Mouse (Mus musculus) CD8-positive naive resting alpha-beta T cell, adult 57 days (primary cell): Measurements from ENCODE around the gene Hist1h1d. TPM values are rescaled to one million over a fixed set of nuclear protein-coding genes. Genes with fewer than 3 reads are reported as not detected.

Experiments used
- total RNA-seq: library from RNA; stranded (reverse); gene quantifications from one replicate; pipeline ENCODE4 v1.2.4, GENCODE M21; 2023

Gene Hist1h1d
- 8.0 TPM for total RNA-seq

GRCm38 (mm10) chr13:23552962-23553361 is at the start of gene Hist1h1d:
Hist1h1d (plus strand) TSS chr13:23553262.

GRCm38 (mm10) chr13:23530901-23531875 is 21.9 kb upstream of the Hist1h1d start, which contains the start of gene Hist1h4h:
Hist1h4h (plus strand) TSS chr13:23531050.

GRCm38 (mm10) chr13:23533560-23534367 is 19.3 kb upstream of the Hist1h1d start, which contains the start of gene Hist1h2af:
Hist1h2af (plus strand) TSS chr13:23533906.

GRCm38 (mm10) chr13:23535137-23536075 is 17.7 kb upstream of the Hist1h1d start, which contains the start of gene Hist1h3g:
Hist1h3g (plus strand) TSS chr13:23535422.

GRCm38 (mm10) chr13:23542999-23543607 is 10.0 kb upstream of the Hist1h1d start, which contains the start of gene Hist1h2bh:
Hist1h2bh (minus strand) TSS chr13:23543392.

GRCm38 (mm10) chr13:23543965-23544786 is 8.9 kb upstream of the Hist1h1d start, which contains the start of gene Hist1h3f:
Hist1h3f (plus strand) TSS chr13:23544052.

GRCm38 (mm10) chr13:23551146-23551834 is 1.8 kb upstream of the Hist1h1d start, which contains the start of gene Hist1h4f:
Hist1h4f (minus strand) TSS chr13:23551648.

GRCm38 (mm10) chr13:23561883-23562659 is 9.0 kb downstream of the Hist1h1d start, which contains the start of gene Hist1h3e:
Hist1h3e (minus strand) TSS chr13:23562369.

GRCm38 (mm10) chr13:23571022-23571503 is 18.0 kb downstream of the Hist1h1d start, which contains the start of the genes Hist1h2ae and Hist1h2bg:
Hist1h2ae (minus strand) TSS chr13:23571220.
Hist1h2bg (plus strand) TSS chr13:23571396.

GRCm38 (mm10) chr13:23573898-23574524 is 20.9 kb downstream of the Hist1h1d start, which contains the start of the genes Hist1h2bf and Hist1h2ad:
Hist1h2bf (minus strand) TSS chr13:23574196.
Hist1h2ad (plus strand) TSS chr13:23574381.

GRCm38 (mm10) chr13:23575271-23575851 is 22.3 kb downstream of the Hist1h1d start, which contains the start of gene Hist1h3d:
Hist1h3d (plus strand) TSS chr13:23575763.

GRCm38 (mm10) chr13:23581408-23582218 is 28.6 kb downstream of the Hist1h1d start, which contains the start of gene Hist1h4d:
Hist1h4d (plus strand) TSS chr13:23581598.

